Mouse (Mus musculus): ENCODE results near the gene Atp2b1. TPM values are rescaled to one million over a fixed set of nuclear protein-coding genes. Genes with fewer than 3 reads are reported as not detected.

Gene Atp2b1
- total and polyA plus RNA-seq, 3 experiments = 25.0 to 41.7 (median 31.7) TPM

DNA sequence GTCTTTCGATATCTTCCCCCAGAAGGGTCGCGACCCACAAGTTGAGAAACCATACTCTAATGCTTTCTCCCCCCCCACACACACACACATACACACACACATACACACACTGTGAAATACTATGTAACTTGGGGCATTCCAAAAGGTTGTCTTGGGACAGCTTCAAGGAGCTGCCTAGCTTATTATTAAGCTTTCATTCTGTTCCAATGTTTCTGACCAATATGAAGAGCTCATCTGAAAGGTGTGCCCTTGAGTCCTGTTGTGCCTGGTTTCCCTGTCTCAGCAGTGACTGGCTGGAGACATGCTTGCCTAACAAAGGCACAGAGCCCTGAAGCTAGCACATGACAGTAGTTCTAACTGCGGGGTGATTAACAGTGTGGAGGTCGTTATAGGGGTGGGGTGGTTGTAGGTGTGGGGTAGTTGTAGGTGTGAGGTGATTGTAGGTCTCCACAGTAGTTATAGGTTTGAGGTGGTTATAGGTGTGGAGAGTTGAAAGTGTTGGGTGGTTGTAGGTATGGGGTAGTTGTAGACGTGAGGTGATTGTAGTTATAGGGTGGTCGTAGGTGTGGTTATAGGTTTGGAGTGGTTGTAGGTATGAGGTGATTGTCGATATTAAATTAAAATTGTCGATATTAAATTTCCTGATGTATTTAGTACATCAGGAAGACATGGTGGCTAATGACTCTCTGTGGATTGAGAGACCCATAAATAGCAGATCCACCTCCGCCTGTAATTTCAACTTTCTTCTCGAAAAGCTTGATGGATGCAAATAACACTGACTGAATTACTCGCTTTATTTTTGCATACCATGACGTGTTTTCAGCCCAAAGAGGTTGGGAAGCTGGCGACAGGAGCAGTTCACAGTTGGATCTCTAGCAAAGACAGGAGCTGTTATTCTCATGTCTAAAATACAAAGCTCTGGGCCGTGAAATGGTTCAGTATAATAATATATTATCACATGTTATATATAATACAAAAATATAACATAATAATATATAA, 119.9 kb downstream of the Atp2b1 start:
- Histone ChIP-seq H3K36me3 (replicated peaks in 1 of 2; ENCODE audit: control insufficient read depth in 1 of 2, insufficient read depth in 1 of 2, low read length in 1 of 2) (peaks cover 0 to 13% of the 10 kb centered on the region in 2 experiments), H3K79me2 (replicated peaks; ENCODE audit: control insufficient read depth, extremely low read depth, insufficient read depth, poor library complexity, severe bottlenecking) (no peaks in the 10 kb centered on the region), H3K9ac (ENCODE audit: insufficient read depth, low read depth) (no peak overlapping the region), H3K4me1 (ENCODE audit: control insufficient read depth in 1 of 2, insufficient read depth in 2 of 2) (peaks cover 2 to 16% of the 10 kb centered on the region in 2 experiments; a peak in 3 of 4 replicates), H3K4me3 (replicated peaks in 1 of 3; ENCODE audit: low read depth in 2 of 3, low read length in 2 of 3, poor library complexity in 1 of 3) (no peak overlapping the region), H3K9me3 (replicated peaks; ENCODE audit: low read length) (no peaks in the 10 kb centered on the region), H3K27ac (ENCODE audit: insufficient read depth, low read depth) (no peak overlapping the region), H3K4me2 (ENCODE audit: insufficient read depth, low read depth, poor library complexity, severe bottlenecking) (no peak overlapping the region), H3K27me3 (replicated peaks) (no peaks in the 10 kb centered on the region)
- dilution Hi-C loops (cut with MboI; ENCODE audit: extremely low pct_ligation_motif_present, extremely low pct_unique_long_range_greater_than_20kb, low sequenced_read_pairs) (no loop called here), in situ Hi-C loops (cut with MboI; ENCODE audit: low pct_ligation_motif_present, low pct_unique_long_range_greater_than_20kb, low sequenced_read_pairs) (no loop called here)
- no peak for DNase-seq (ENCODE audit: extremely low read depth)
- TF ChIP-seq ZNF384 (IDR thresholded peaks at IDR 0.05; ENCODE audit: low read depth, low read length) (no peak), E2F4 (IDR thresholded peaks at IDR 0.05; ENCODE audit: insufficient replicate concordance, low read depth, low read length) (no peak), MAZ (IDR thresholded peaks at IDR 0.05; ENCODE audit: low read depth, low read length) (no peak), ETS1 (conservative IDR thresholded peaks at IDR 0.05; ENCODE audit: low read depth, low read length) (no peak), RAD21 (IDR thresholded peaks at IDR 0.05; ENCODE audit: low read depth, low read length) (no peak), CHD1 (IDR thresholded peaks at IDR 0.05; ENCODE audit: low read depth, low read length) (no peak), MYC (IDR thresholded peaks at IDR 0.05; ENCODE audit: low read depth, low read length) (no peak)

DNA sequence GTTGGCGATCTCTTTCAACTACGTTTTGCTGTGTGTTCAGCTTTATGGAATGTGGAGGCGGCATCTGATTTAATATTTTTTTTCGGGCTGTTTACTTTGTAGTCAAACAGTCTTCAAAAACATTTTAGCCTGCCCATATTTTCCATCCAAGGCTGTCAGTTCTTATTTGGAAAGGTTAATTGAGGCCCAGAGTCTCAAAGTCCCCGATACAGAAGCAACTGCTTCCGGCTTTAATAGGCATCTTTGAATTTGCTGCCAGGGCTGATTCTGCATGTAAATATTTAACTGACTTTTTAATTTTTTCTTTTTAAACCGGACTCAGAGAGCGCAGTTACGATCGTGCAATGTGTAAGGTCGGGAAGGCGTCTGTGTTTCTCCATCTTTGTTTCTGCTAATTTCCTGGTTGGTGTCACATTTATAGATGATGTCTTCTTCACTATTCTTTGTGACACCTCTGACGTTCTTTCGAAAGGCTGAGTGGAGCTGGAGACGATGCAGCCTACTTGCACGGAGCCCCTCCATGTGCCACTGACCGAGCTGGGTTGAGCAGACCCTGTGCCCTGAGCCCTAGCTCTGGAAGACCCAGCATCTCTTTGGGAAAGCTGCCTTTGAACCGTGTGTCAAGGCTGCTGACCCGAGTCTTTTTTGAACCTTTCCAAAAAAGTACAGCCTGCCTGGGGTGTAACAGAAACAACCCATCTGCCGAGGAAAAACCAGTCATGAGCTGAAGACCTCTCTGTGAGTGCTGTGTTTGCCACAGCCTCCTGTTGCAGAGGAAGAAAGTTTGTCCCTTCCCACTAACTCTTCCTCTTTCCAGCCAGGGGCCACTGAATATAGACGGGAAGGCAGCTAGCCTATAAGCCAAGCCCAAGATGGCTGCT, 123.2 kb downstream of the Atp2b1 start:
- Histone ChIP-seq H3K4me2 (ENCODE audit: insufficient read depth, low read depth, poor library complexity, severe bottlenecking) (no peak overlapping the region), H3K36me3 (replicated peaks in 1 of 2; ENCODE audit: control insufficient read depth in 1 of 2, insufficient read depth in 1 of 2, low read length in 1 of 2) (no peaks in the 10 kb centered on the region), H3K79me2 (replicated peaks; ENCODE audit: control insufficient read depth, extremely low read depth, insufficient read depth, poor library complexity, severe bottlenecking) (no peaks in the 10 kb centered on the region), H3K4me1 (ENCODE audit: control insufficient read depth in 1 of 2, insufficient read depth in 2 of 2) (peaks cover 2 to 11% of the 10 kb centered on the region in 2 experiments; a peak in 2 of 4 replicates), H3K9ac (ENCODE audit: insufficient read depth, low read depth) (no peak overlapping the region), H3K4me3 (replicated peaks in 1 of 3; ENCODE audit: low read depth in 2 of 3, low read length in 2 of 3, poor library complexity in 1 of 3) (no peak overlapping the region), H3K9me3 (replicated peaks; ENCODE audit: low read length) (no peaks in the 10 kb centered on the region), H3K27me3 (replicated peaks) (no peaks in the 10 kb centered on the region), H3K27ac (ENCODE audit: insufficient read depth, low read depth) (no peak overlapping the region)
- no peak for DNase-seq (ENCODE audit: extremely low read depth)
- TF ChIP-seq USF2 (conservative IDR thresholded peaks at IDR 0.05; ENCODE audit: low read depth, low read length) (no peak), JUN (IDR thresholded peaks at IDR 0.05; ENCODE audit: insufficient read depth, low read depth, low read length) (no peak), MAZ (IDR thresholded peaks at IDR 0.05; ENCODE audit: low read depth, low read length) (no peak), IRF4 (IDR thresholded peaks at IDR 0.05; ENCODE audit: low read depth, low read length) (no peak), CHD2 (IDR thresholded peaks at IDR 0.05; ENCODE audit: low read length) (no peak), SMC3 (IDR thresholded peaks at IDR 0.05; ENCODE audit: low read depth, low read length) (no peak), KAT2A (IDR thresholded peaks at IDR 0.05; ENCODE audit: insufficient replicate concordance, low read length) (no peak), HCFC1 (IDR thresholded peaks at IDR 0.05; ENCODE audit: low read depth, low read length) (no peak), RCOR1 (conservative IDR thresholded peaks at IDR 0.05; ENCODE audit: low read depth, low read length) (no peak), ZC3H11A (IDR thresholded peaks at IDR 0.05; ENCODE audit: low read depth, low read length) (no peak), POLR2A (IDR thresholded peaks at IDR 0.05; ENCODE audit: low read depth, low read length) (no peak), SIN3A (IDR thresholded peaks at IDR 0.05; ENCODE audit: low read length) (no peak), MXI1 (IDR thresholded peaks at IDR 0.05; ENCODE audit: low read depth, low read length) (no peak), PAX5 (IDR thresholded peaks at IDR 0.05; ENCODE audit: low read length) (no peak), NRF1 (IDR thresholded peaks at IDR 0.05; ENCODE audit: low read depth, low read length) (no peak)
- dilution Hi-C loops (cut with MboI; ENCODE audit: extremely low pct_ligation_motif_present, extremely low pct_unique_long_range_greater_than_20kb, low sequenced_read_pairs) (no loop called here), in situ Hi-C loops (cut with MboI; ENCODE audit: low pct_ligation_motif_present, low pct_unique_long_range_greater_than_20kb, low sequenced_read_pairs) (no loop called here)

Data from CH12.LX (cell line).